Mouse (Mus musculus) central nervous system, embryonic 18 days (tissue): ENCODE data around the gene Fbxl8. TPM values are rescaled to one million over a fixed set of nuclear protein-coding genes. Genes with fewer than 3 reads are reported as not detected.

Source experiments
- polyA plus RNA-seq: library from polyadenylated mRNA; depleted of rRNA; stranded (reverse); fragments of >200 nt; gene quantifications from 2 replicates; pipeline ENCODE4 v1.2.3, GENCODE M21; 2012; rRNA removed

The Fbxl8 gene
- 1.2 and 1.5 TPM in 2 replicates for polyA plus RNA-seq

GRCm38 (mm10) chr8:105264024-105264982, at the start of gene Fbxl8, which contains the start of gene Tradd:
TSS of gene Fbxl8 (plus strand) at chr8:105264648.
TSS of gene Tradd (minus strand) at chr8:105264609.

GRCm38 (mm10) chr8:105224413-105225271, 39.8 kb upstream of the Fbxl8 start, which contains the start of gene D230025D16Rik:
TSS of gene D230025D16Rik (plus strand) at chr8:105225145.

GRCm38 (mm10) chr8:105254966-105255350, 9.5 kb upstream of the Fbxl8 start, which contains the start of gene B3gnt9:
TSS of gene B3gnt9 (minus strand) at chr8:105255153.

DNA sequence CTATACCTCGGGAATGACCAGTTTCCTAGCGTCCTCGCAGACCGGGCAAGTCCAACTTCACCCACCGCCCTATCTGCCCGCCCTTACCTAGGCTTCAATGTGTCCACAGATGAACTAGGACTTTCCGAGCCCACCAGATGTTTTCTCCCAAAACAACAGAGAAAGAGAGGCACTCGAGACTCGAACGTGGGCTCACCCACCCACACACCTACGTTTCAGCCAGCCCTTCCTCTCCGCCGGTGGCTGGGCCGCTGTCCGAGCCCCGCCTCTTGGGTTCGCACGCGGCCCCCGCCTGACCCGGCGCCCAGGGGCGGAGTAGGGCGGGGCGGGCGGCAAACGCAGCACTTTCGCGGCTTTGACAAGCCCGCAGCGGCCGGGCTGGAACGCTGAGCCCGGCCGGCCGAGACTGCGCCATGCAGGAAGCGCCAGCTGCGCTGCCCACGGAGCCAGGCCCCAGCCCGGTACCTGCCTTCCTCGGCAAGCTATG, 5.1 kb downstream of the Fbxl8 start, which contains the start of gene Hsf4:
TSS of gene Hsf4 (plus strand) at position 341 of the 487 bp plus-strand sequence.

GRCm38 (mm10) chr8:105275840-105276239, 11.4 kb downstream of the Fbxl8 start, which contains the start of gene Nol3:
TSS of gene Nol3 (plus strand) at chr8:105276140.

DNA sequence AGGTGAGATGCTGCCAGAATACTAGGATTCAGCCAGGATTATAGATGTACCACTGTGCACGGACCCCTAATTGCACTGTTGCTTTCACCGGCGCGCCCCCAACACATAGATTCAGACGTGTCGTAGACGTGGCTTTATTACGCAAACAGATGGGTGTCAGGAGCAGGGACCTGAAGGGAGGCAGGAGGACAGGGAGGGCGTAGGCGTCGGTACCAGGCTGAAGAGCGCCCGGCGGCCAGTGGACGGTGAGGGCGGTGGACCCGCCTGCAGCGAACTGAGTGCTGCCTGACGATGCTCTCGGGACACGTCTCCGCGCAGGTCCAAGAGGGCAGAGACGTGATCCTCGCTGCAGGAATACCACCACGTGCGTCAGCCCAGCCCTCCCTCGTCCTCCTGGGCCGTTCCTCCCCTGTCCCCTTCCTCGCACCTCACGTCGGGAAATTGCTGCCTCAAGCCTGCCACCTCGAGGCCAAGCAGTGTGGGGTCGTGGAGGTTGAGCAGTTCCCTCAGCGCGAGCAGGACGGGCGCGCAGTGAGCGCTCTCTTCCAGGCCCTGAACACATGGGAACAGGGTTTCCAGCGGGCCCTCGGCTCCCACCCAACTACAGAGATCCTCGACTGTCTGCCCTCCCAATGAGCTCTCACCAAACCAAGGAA, 25.5 kb downstream of the Fbxl8 start, which contains the start of gene 4931428F04Rik:
TSS of gene 4931428F04Rik (minus strand) at position 60 of the 656 bp plus-strand sequence.

GRCm38 (mm10) chr8:105295895-105296573, 31.6 kb downstream of the Fbxl8 start, which contains the start of gene Exoc3l:
TSS of gene Exoc3l (minus strand) at chr8:105296101.

GRCm38 (mm10) chr8:105297511-105298192, 33.2 kb downstream of the Fbxl8 start, which contains the start of gene E2f4:
TSS of gene E2f4 (plus strand) at chr8:105297663.

GRCm38 (mm10) chr8:105305211-105306145, 41.0 kb downstream of the Fbxl8 start, which contains the start of gene Elmo3:
TSS of gene Elmo3 (plus strand) at chr8:105305601.

Other genes with a start within 250 kb of the Fbxl8 start
- not detected in 2 replicates for gene Ces3a, start 216.0 kb upstream of the Fbxl8 start, polyA plus RNA-seq
- not detected in 2 replicates for gene Ces3b, start 180.9 kb upstream of the Fbxl8 start, polyA plus RNA-seq
- gene Ces4a, start 132.8 kb upstream of the Fbxl8 start, polyA plus RNA-seq, result 0.04 and 0.08 TPM in 2 replicates
- gene Cbfb, start 94.0 kb upstream of the Fbxl8 start, polyA plus RNA-seq, result 27.4 and 27.6 TPM in 2 replicates
- gene D230025D16Rik, start 39.5 kb upstream of the Fbxl8 start, polyA plus RNA-seq, result 37.4 and 39.4 TPM in 2 replicates
- 5.6 and 7.8 TPM in 2 replicates for gene B3gnt9, start 9.5 kb upstream of the Fbxl8 start, polyA plus RNA-seq
- 9.0 and 10.3 TPM in 2 replicates for gene Tradd, start within 50 bp of the Fbxl8 start, polyA plus RNA-seq
- 0.66 and 1.0 TPM in 2 replicates for gene Hsf4, start 5.2 kb downstream of the Fbxl8 start, polyA plus RNA-seq
- 2.1 and 2.2 TPM in 2 replicates for gene Nol3, start 11.5 kb downstream of the Fbxl8 start, polyA plus RNA-seq
- gene 4931428F04Rik, start 25.2 kb downstream of the Fbxl8 start, polyA plus RNA-seq, result 173 and 209 TPM in 2 replicates
- 8.0 and 9.1 TPM in 2 replicates for gene Exoc3l, start 31.5 kb downstream of the Fbxl8 start, polyA plus RNA-seq
- gene E2f4, start 33.0 kb downstream of the Fbxl8 start, polyA plus RNA-seq, result 73.3 and 73.4 TPM in 2 replicates
- gene Elmo3, start 41.0 kb downstream of the Fbxl8 start, polyA plus RNA-seq, result 1.3 and 1.8 TPM in 2 replicates
- 1.2 and 1.4 TPM in 2 replicates for gene Lrrc29, start 61.6 kb downstream of the Fbxl8 start, polyA plus RNA-seq
- 119 and 132 TPM in 2 replicates for gene Tmem208, start 61.7 kb downstream of the Fbxl8 start, polyA plus RNA-seq
- 3.7 and 4.6 TPM in 2 replicates for gene Fhod1, start 83.3 kb downstream of the Fbxl8 start, polyA plus RNA-seq
- gene Slc9a5, start 84.2 kb downstream of the Fbxl8 start, polyA plus RNA-seq, result 59.2 and 61.5 TPM in 2 replicates
- gene Plekhg4, start 108.6 kb downstream of the Fbxl8 start, polyA plus RNA-seq, result 14.5 and 17.4 TPM in 2 replicates
- gene Kctd19, start 148.9 kb downstream of the Fbxl8 start, polyA plus RNA-seq, result 0.04 and 0.09 TPM in 2 replicates
- gene Lrrc36, start 148.9 kb downstream of the Fbxl8 start, polyA plus RNA-seq, result 0.47 and 0.82 TPM in 2 replicates
- 99.4 and 162 TPM in 2 replicates for gene Tppp3, start 206.9 kb downstream of the Fbxl8 start, polyA plus RNA-seq
- 38.3 and 39.3 TPM in 2 replicates for gene Zdhhc1, start 232.3 kb downstream of the Fbxl8 start, polyA plus RNA-seq